Mouse (Mus musculus): ENCODE data around the gene Cdk19. TPM values are rescaled to one million over a fixed set of nuclear protein-coding genes. Genes with fewer than 3 reads are reported as not detected.
A peak's percentile ranks its signal among the peaks of the same experiment; 100 is the strongest.

Gene Cdk19
- polyA plus RNA-seq, 1 experiment, result 18.2 TPM

DNA sequence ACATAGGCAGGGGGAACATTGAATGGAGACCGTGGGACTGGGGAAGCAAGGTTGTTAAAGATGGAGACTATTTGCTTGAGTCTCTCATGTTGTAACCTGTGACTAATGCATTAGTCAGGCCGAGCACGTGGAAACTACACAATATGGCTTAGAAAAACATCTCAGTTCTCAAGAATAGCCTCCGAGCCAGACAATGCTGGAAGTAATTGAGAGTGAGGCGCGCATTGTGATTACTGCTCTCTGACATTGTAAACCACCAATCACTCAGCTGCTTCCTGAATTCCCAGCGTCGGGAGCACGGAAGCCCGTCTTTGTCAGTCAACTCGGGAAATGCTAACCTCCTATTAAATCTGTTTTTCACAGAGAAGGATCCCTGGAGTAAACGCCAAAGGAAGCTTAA lies 182.2 kb downstream of the Cdk19 start:
- TF ChIP-seq POLR2A (IDR thresholded peaks at IDR 0.05; ENCODE audit: borderline replicate concordance, control insufficient read depth, low read depth, low read length), result no peak
- TF ChIP-seq CTCF (IDR thresholded peaks at IDR 0.05; ENCODE audit: control insufficient read depth, insufficient read depth, low read length), result no peak
- peaks cover 10% of the 10 kb centered on the region for H3K4me1 ChIP-seq (ENCODE audit: control insufficient read depth, insufficient read depth, low read length)
- 58% methylated on average over 12 of the region's 12 CpGs for WGBS
- no peak overlapping the region for H3K4me3 ChIP-seq (replicated peaks; ENCODE audit: control insufficient read depth, low read depth, low read length)
- no peak overlapping the region for H3K27ac ChIP-seq (ENCODE audit: control insufficient read depth, insufficient read depth, low read depth, low read length, poor library complexity)

DNA sequence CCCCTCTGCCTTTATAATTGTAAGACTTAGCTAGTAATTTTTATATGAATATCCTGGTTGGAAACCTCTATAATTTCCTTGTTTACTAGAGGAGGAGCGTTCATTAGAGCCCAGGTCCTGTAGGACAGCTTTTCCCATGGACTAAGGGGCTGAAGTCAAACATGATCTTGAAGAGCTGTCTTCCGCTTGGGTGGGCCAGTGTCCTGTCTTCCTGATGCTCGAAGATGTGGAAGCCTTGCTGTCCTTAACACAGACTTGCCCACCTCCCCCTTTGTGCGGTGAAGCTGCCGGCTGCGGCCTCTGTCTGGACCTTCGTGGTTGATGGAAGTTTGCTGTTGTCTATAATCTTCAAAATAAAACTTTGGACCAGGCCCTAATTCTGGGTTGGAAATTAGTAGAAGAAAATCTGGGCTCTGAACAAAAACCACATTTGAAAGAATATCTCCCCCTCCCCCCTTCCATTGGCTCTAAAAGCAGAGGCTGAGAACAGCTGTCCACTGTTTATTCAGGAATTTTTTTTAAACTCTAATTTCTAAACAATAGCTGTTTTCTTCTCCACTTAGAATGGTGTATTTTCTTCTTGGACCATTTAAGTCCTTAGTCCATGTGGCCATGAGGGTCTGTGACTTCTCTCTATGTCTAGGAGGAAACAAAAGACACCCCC lies 184.1 kb downstream of the Cdk19 start:
- 80% methylated on average over 7 of the region's 7 CpGs for WGBS

DNA sequence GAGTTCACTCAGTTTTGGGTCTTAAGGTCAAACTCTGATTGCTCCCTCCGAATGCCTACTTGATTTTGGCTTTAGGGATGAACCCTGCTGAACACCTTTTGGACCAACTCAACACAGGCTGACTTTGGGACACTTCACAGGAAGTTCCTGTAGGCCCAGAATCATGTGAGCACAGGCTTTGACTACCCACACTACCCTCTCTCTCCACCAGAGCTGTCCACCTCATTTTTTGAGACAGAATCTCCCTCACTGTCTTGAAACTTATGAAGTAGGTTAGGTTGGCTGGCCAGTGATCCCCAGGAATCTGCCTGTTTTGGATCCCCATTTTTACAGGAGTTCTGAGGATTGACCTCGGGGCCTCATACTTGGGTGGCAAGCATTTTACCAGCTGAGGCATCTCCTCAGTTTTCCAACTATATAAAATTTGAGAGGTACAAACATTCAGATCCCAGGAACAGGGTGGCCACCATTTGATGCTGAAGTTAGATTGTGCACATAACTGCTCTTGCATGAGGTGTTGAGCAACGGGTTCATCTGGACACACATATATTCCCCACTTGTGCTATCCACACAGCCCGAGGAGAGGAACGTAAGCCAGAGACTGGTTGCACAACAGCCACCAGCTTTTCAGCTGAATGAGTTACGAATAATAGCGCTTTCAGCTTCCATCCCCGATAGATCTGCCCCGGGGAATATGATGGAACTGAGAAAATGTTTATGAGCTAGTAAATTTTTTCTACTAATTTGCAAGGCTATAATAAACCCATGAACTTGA lies 184.9 kb downstream of the Cdk19 start:
- WGBS, result 48% methylated on average over 9 of the region's 9 CpGs
- H3K4me1 ChIP-seq (ENCODE audit: control insufficient read depth, insufficient read depth, low read length), result peaks cover 12% of the 10 kb centered on the region

More for the DNA sequence above, 184.1 kb downstream of the Cdk19 start:
- 0 out of 2 replicates have a peak overlapping the region, but pooled peaks have one; percentile 39 for H3K27ac ChIP-seq (ENCODE audit: control insufficient read depth, insufficient read depth, low read depth, low read length, poor library complexity)
- no peak overlapping the region for H3K4me3 ChIP-seq (replicated peaks; ENCODE audit: control insufficient read depth, low read depth, low read length)
- TF ChIP-seq CTCF (IDR thresholded peaks at IDR 0.05; ENCODE audit: control insufficient read depth, insufficient read depth, low read length) (no peak), POLR2A (IDR thresholded peaks at IDR 0.05; ENCODE audit: borderline replicate concordance, control insufficient read depth, low read depth, low read length) (no peak)
- H3K4me1 ChIP-seq (ENCODE audit: control insufficient read depth, insufficient read depth, low read length), result peaks cover 12% of the 10 kb centered on the region

DNA sequence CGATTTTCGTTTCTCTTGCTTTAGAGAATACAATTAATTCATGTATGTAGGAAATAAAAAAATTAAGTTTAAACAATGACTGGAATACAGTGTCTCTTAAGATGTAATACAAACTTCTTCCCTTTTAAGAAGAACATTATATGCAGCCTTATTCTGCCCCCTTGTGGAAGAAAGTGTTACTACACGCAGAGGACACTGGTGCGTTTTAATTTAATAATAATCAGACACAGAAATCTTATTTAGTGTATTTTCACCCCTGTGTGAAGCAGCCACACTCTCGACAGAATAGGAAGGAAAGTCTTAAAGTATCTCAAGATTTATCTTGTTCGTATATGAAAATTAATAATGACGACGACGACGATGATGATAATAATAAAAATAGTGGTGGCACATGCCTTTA lies 185.6 kb downstream of the Cdk19 start:
- no peak; the same call in 1 of the 2 replicates for TF ChIP-seq CTCF (IDR thresholded peaks at IDR 0.05; ENCODE audit: control insufficient read depth, insufficient read depth, low read length)
- no peak for TF ChIP-seq POLR2A (IDR thresholded peaks at IDR 0.05; ENCODE audit: borderline replicate concordance, control insufficient read depth, low read depth, low read length)
- Histone ChIP-seq H3K27ac (ENCODE audit: control insufficient read depth, insufficient read depth, low read depth, low read length, poor library complexity) (no peak overlapping the region), H3K4me1 (ENCODE audit: control insufficient read depth, insufficient read depth, low read length) (peaks cover 12% of the 10 kb centered on the region), H3K4me3 (replicated peaks; ENCODE audit: control insufficient read depth, low read depth, low read length) (no peak overlapping the region)
- WGBS, result 17% methylated on average over 10 of the region's 10 CpGs

More for the DNA sequence above, 184.9 kb downstream of the Cdk19 start:
- no peak overlapping the region for H3K4me3 ChIP-seq (replicated peaks; ENCODE audit: control insufficient read depth, low read depth, low read length)
- no peak for TF ChIP-seq POLR2A (IDR thresholded peaks at IDR 0.05; ENCODE audit: borderline replicate concordance, control insufficient read depth, low read depth, low read length)
- TF ChIP-seq CTCF (IDR thresholded peaks at IDR 0.05; ENCODE audit: control insufficient read depth, insufficient read depth, low read length), result no peak
- no peak overlapping the region for H3K27ac ChIP-seq (ENCODE audit: control insufficient read depth, insufficient read depth, low read depth, low read length, poor library complexity)

DNA sequence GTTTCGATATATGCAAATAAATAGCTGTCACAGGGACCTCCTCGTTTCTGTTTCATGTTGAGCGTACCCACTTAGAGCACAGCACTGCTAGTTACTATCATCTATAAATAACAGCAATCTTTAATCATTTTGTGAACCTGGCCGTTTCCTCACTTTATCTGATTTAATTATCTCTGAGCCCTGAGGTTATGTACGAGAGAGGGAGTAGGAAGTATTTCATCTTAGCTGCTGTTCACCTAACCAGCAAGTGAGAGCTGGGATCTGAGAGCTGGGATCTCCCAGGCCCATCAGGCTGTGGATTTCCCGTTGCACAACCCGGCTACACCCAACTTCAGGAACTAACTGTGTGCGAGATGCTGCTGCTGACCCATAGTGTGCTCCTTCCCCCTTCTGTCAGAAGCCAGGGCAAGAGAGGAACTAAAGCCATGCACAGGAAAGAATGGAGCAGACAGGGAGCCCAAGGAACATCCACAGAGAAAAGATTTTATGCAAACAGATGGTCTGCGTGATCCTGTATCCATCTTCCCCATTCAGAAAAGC lies 186.3 kb downstream of the Cdk19 start:
- no peak overlapping the region for H3K27ac ChIP-seq (ENCODE audit: control insufficient read depth, insufficient read depth, low read depth, low read length, poor library complexity)
- no peak overlapping the region for H3K4me3 ChIP-seq (replicated peaks; ENCODE audit: control insufficient read depth, low read depth, low read length)
- no peak for TF ChIP-seq CTCF (IDR thresholded peaks at IDR 0.05; ENCODE audit: control insufficient read depth, insufficient read depth, low read length)
- no peak for TF ChIP-seq POLR2A (IDR thresholded peaks at IDR 0.05; ENCODE audit: borderline replicate concordance, control insufficient read depth, low read depth, low read length)
- peaks cover 12% of the 10 kb centered on the region for H3K4me1 ChIP-seq (ENCODE audit: control insufficient read depth, insufficient read depth, low read length)
- 6% methylated on average over 9 of the region's 9 CpGs for WGBS

DNA sequence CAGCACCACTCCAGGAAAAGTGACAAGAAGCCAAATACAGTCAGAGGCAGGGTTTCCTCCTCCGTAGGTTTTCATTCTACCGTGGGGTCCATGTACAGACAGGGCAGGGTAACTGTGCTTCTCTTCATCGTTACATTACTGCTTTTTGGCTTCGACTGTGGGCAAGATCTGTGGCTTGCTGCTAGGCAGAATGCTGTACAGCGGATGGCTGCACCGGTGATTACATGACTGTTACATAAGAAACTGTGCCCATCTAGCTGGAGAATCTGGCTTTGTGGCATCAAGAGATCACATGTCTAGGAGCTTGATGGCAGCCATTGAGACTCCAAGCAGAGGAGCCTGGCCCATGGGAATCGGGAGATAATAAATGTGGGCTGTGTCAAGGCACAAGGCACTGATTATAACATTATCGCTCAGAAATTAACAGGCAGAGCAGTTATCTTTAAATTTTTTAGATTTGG lies 187.0 kb downstream of the Cdk19 start:
- H3K4me1 ChIP-seq (ENCODE audit: control insufficient read depth, insufficient read depth, low read length), result peaks cover 12% of the 10 kb centered on the region
- TF ChIP-seq CTCF (IDR thresholded peaks at IDR 0.05; ENCODE audit: control insufficient read depth, insufficient read depth, low read length), result no peak
- no peak for TF ChIP-seq POLR2A (IDR thresholded peaks at IDR 0.05; ENCODE audit: borderline replicate concordance, control insufficient read depth, low read depth, low read length)
- peak overlapping the region; percentile 12; the same call in 1 of the 2 replicates for H3K27ac ChIP-seq (ENCODE audit: control insufficient read depth, insufficient read depth, low read depth, low read length, poor library complexity)
- 11% methylated on average over 8 of the region's 8 CpGs for WGBS
- H3K4me3 ChIP-seq (replicated peaks; ENCODE audit: control insufficient read depth, low read depth, low read length), result no peak overlapping the region

DNA sequence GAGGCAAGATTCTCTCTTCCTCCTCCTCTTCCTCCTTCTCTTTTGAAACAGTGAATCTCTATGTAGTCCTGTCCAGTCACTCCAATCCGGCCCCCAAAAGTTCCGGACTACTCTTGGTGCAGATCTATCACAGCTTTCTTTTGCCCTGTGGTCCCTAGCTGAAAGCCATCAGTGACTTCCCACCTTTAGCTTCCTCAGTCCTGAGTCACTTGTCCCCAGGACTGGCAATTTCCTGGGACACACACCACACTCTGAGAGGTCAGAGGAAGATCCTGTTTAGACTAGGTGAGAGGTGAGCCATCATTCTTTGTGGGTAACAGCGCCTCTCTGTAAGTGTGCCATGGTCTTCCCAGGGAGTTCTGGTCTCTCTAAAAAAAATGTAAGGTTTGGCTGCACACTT lies 187.6 kb downstream of the Cdk19 start:
- Histone ChIP-seq H3K27ac (ENCODE audit: control insufficient read depth, insufficient read depth, low read depth, low read length, poor library complexity) (no peak overlapping the region; the same call in 1 of the 2 replicates), H3K4me3 (replicated peaks; ENCODE audit: control insufficient read depth, low read depth, low read length) (no peak overlapping the region), H3K4me1 (ENCODE audit: control insufficient read depth, insufficient read depth, low read length) (peaks cover 12% of the 10 kb centered on the region)
- TF ChIP-seq POLR2A (IDR thresholded peaks at IDR 0.05; ENCODE audit: borderline replicate concordance, control insufficient read depth, low read depth, low read length) (no peak), CTCF (IDR thresholded peaks at IDR 0.05; ENCODE audit: control insufficient read depth, insufficient read depth, low read length) (no peak)
- WGBS, result 49% methylated on average over 3 of the region's 3 CpGs

DNA sequence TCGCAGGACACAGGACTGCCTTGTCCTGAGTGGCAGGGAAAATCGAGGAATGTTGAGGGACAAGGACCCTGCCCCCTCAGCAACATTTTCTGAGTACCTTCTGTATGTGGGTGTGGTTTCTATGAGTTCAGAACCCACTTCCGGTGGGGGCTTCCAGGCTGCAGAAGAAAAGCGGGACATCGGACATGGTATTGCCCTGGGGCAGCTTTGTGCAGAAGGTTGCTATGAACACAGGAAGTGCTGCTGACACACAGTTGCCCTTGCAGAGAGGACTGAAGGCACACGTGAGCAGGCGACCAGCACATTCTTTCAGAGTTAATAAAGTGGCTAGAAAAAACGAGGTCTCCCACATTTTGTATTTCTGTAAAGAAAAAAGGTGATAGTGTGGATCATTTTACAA lies 188.2 kb downstream of the Cdk19 start:
- Histone ChIP-seq H3K27ac (ENCODE audit: control insufficient read depth, insufficient read depth, low read depth, low read length, poor library complexity) (no peak overlapping the region), H3K4me3 (replicated peaks; ENCODE audit: control insufficient read depth, low read depth, low read length) (no peak overlapping the region), H3K4me1 (ENCODE audit: control insufficient read depth, insufficient read depth, low read length) (peaks cover 12% of the 10 kb centered on the region)
- WGBS, result 2% methylated on average over 8 of the region's 8 CpGs
- TF ChIP-seq POLR2A (IDR thresholded peaks at IDR 0.05; ENCODE audit: borderline replicate concordance, control insufficient read depth, low read depth, low read length) (no peak), CTCF (IDR thresholded peaks at IDR 0.05; ENCODE audit: control insufficient read depth, insufficient read depth, low read length) (no peak)

All from bone marrow, adult 2 months (tissue).